Mouse (Mus musculus) stomach, embryonic 14.5 days (tissue): ENCODE results near the gene Tenm4. TPM values are rescaled to one million over a fixed set of nuclear protein-coding genes. Genes with fewer than 3 reads are reported as not detected.

Experiments
- ATAC-seq: fragments of 200-750 bp; cut with Nextera tagmentation; 2 replicates; pipeline ENCODE4 v1.8.0; 2017; ENCODE audit warnings: low read depth, moderate TSS enrichment; ENCODE audit not compliant: insufficient number of reproducible peaks, insufficient read depth, low FRiP score
- H3K27ac ChIP-seq: fragments of 300-500 bp; sonication (generic); 2 replicates; pipeline ENCODE4 v1.5.1; 2014; ENCODE audit warnings: mild to moderate bottlenecking, low read length, moderate library complexity, mixed read lengths
- H3K27me3 ChIP-seq: fragments of 300-500 bp; sonication (generic); 2 replicates; pipeline ENCODE4 v1.6.1; 2014; ENCODE audit warnings: low read length, control low read depth, mixed read lengths; ENCODE audit not compliant: control insufficient read depth, insufficient read depth
- H3K36me3 ChIP-seq: fragments of 300-500 bp; sonication (generic); 2 replicates; pipeline ENCODE4 v1.6.1; 2014; ENCODE audit warnings: mild to moderate bottlenecking, control low read depth, low read length, moderate library complexity, mixed read lengths; ENCODE audit not compliant: control insufficient read depth, insufficient read depth
- H3K4me1 ChIP-seq: fragments of 300-500 bp; sonication (generic); 2 replicates; pipeline ENCODE4 v1.6.1; 2014; ENCODE audit warnings: low read length, control low read depth, mixed read lengths; ENCODE audit not compliant: control insufficient read depth, insufficient read depth
- H3K4me2 ChIP-seq: fragments of 300-500 bp; sonication (generic); replicated peaks from 2 replicates; pipeline ENCODE4 v1.6.1; 2014; ENCODE audit warnings: low read depth, low read length, control low read depth
- H3K4me3 ChIP-seq: fragments of 300-500 bp; sonication (generic); 2 replicates; pipeline ENCODE4 v1.5.1; 2014; ENCODE audit warnings: low read depth, low read length, control low read depth
- H3K9ac ChIP-seq: fragments of 300-500 bp; sonication (generic); replicated peaks from 2 replicates; pipeline ENCODE4 v1.6.1; 2014; ENCODE audit warnings: low read depth, mild to moderate bottlenecking, control low read depth, low read length, moderate library complexity, mixed read lengths
- H3K9me3 ChIP-seq: fragments of 300-500 bp; sonication (generic); 2 replicates; pipeline ENCODE4 v1.6.1; 2016; ENCODE audit warnings: low read depth, low read length, control low read depth; ENCODE audit not compliant: control insufficient read depth
- WGBS: fragments of 180-500 bp; shearing (Covaris S2); extraction: QIAGEN DNeasy Blood & Tissue Kit; methylation state at CpG from one replicate; pipeline ENCODE4 v1.1.7; 2014; 5-methylcytosine and 5-hydroxymethylcytosine counted together
- polyA plus RNA-seq: library from polyadenylated mRNA; unstranded; fragments of >200 nt; fragmentation: Nextera tagmentation; extraction: Ambion mirVana; gene quantifications from 2 replicates; pipeline ENCODE4 v1.2.1, GENCODE M21; 2014

Gene Tenm4
- polyA plus RNA-seq, 1 experiment from 2014 or later: 28.8 TPM

GRCm38 (mm10) chr7:96808059-96808646 is 637.1 kb downstream of the Tenm4 start:
- ATAC-seq: no peak

GRCm38 (mm10) chr7:96811691-96812090 is 640.6 kb downstream of the Tenm4 start:
- WGBS: 93% methylated on average over 11 of the region's 11 CpGs
- no peak overlapping the region for H3K9ac ChIP-seq

More at GRCm38 (mm10) chr7:96808059-96808646, 637.1 kb downstream of the Tenm4 start:
- Histone ChIP-seq H3K9me3 (no peaks in the 10 kb centered on the region), H3K36me3 (no peaks in the 10 kb centered on the region), H3K27ac (no peak overlapping the region), H3K4me2 (no peak overlapping the region), H3K4me1 (peaks cover 5% of the 10 kb centered on the region; the same call in 1 of the 2 replicates), H3K27me3 (no peaks in the 10 kb centered on the region), H3K4me3 (no peak overlapping the region), H3K9ac (no peak overlapping the region)
- WGBS: 80% methylated on average over 7 of the region's 7 CpGs

DNA sequence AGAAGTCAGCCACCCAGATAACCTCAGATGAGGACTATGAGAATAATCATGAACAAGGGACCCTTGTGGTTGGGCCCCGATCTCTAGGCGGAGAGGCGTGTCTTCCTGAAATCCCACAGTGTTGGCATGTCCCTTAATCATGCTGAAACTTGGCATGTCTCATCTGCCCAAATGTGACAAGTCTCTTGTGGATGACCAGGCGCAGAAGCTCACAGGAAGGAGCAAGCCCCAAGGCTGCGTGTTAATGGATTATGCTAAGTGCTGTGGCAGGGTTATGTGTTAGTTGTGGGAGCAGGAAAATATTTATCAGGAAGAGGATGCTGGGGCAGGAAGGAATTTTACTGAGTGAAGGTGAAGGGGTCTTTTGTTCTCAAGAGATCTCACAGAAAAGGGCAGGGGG is 642.0 kb downstream of the Tenm4 start:
- H3K27ac ChIP-seq: peak overlapping the region; percentile 70
- H3K4me2 ChIP-seq: no peak overlapping the region
- H3K36me3 ChIP-seq: no peaks in the 10 kb centered on the region
- no peak overlapping the region for H3K9ac ChIP-seq
- peaks cover 14% of the 10 kb centered on the region for H3K4me1 ChIP-seq
- no peaks in the 10 kb centered on the region for H3K9me3 ChIP-seq
- 60% methylated on average over 5 of the region's 5 CpGs for WGBS
- no peak overlapping the region for H3K4me3 ChIP-seq
- no peaks in the 10 kb centered on the region for H3K27me3 ChIP-seq
- ATAC-seq: no peak

More at GRCm38 (mm10) chr7:96811691-96812090, 640.6 kb downstream of the Tenm4 start:
- no peaks in the 10 kb centered on the region for H3K36me3 ChIP-seq
- H3K4me2 ChIP-seq: no peak overlapping the region
- no peak for ATAC-seq
- no peaks in the 10 kb centered on the region for H3K27me3 ChIP-seq
- no peak overlapping the region for H3K27ac ChIP-seq
- H3K4me1 ChIP-seq: peaks cover 6% of the 10 kb centered on the region
- no peak overlapping the region for H3K4me3 ChIP-seq
- H3K9me3 ChIP-seq: no peaks in the 10 kb centered on the region

DNA sequence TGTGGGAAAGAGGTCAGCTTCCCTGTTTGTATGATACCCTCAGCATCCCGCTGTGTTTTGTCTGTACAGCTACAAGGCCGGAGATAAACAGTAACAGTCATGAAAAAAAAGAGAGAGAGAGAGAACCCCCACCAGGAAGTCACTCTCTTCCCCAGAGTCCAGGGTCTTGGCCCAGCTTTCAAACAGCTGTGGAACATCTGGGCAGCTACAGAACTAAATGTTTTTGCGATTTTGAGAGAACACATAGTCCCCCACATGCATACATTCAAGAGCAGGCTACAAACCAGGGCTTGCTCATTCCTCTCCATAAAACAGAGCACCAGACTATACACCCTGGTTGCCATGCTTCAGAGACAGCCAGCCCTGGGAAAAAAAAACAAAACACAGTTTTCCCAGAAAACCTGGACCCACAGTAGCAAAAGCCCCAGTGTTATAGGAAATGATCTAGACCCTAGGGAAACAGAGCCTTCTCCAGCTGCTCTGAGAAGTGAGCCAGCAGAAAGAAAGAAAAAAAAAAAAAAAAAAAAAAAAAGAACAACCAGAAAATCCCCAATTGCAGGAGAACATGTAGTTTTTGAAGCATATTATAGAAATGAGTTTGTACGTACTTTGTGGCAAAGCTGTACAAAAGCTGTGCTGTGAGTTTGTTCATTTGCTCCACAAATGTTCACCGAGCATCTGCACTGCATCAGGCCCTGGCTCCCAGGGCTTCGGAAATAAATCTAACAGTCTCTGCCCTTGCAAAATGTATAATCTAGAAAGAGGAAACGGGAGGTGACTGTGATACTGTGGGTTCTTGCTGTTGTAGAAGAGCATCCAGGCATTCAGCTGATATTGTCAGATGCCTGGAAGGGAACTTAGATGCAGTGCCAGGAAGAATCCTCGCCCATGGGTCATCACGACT is 642.7 kb downstream of the Tenm4 start:
- no peaks in the 10 kb centered on the region for H3K27me3 ChIP-seq
- H3K9me3 ChIP-seq: no peaks in the 10 kb centered on the region
- WGBS: 50% methylated on average over 9 of the region's 9 CpGs
- H3K4me3 ChIP-seq: no peak overlapping the region
- H3K4me2 ChIP-seq: no peak overlapping the region
- peak overlapping the region; percentile 70 for H3K27ac ChIP-seq
- H3K36me3 ChIP-seq: no peaks in the 10 kb centered on the region
- H3K4me1 ChIP-seq: peaks cover 14% of the 10 kb centered on the region
- no peak overlapping the region for H3K9ac ChIP-seq
- peak; percentile 77 for ATAC-seq

- ATAC-seq: no peak
- Histone ChIP-seq H3K4me3 (no peak overlapping the region), H3K4me2 (no peak overlapping the region), H3K9ac (no peak overlapping the region), H3K27ac (peak overlapping the region; percentile 70), H3K36me3 (no peaks in the 10 kb centered on the region), H3K4me1 (peaks cover 14% of the 10 kb centered on the region), H3K9me3 (no peaks in the 10 kb centered on the region), H3K27me3 (no peaks in the 10 kb centered on the region)
These were observed 643.5 kb downstream of the Tenm4 start for GRCm38 (mm10) chr7:96814581-96814980.

- H3K27me3 ChIP-seq: no peaks in the 10 kb centered on the region
- H3K4me2 ChIP-seq: no peak overlapping the region
- peak overlapping the region; percentile 34; the same call in 1 of the 2 replicates for H3K27ac ChIP-seq
- no peaks in the 10 kb centered on the region for H3K9me3 ChIP-seq
- no peak overlapping the region for H3K9ac ChIP-seq
- H3K4me1 ChIP-seq: peaks cover 14% of the 10 kb centered on the region
- H3K36me3 ChIP-seq: no peaks in the 10 kb centered on the region
- no peak overlapping the region for H3K4me3 ChIP-seq
- ATAC-seq: peak; percentile 67; the same call in 1 of the 2 replicates
- WGBS: 12% methylated on average over 6 of the region's 6 CpGs
These were observed 646.1 kb downstream of the Tenm4 start for GRCm38 (mm10) chr7:96817030-96817674.

GRCm38 (mm10) chr7:96818236-96818916 is 647.3 kb downstream of the Tenm4 start:
- no peak overlapping the region for H3K27ac ChIP-seq
- no peaks in the 10 kb centered on the region for H3K9me3 ChIP-seq
- peaks cover 14% of the 10 kb centered on the region for H3K4me1 ChIP-seq
- no peak overlapping the region for H3K4me3 ChIP-seq
- no peaks in the 10 kb centered on the region for H3K27me3 ChIP-seq
- WGBS: 82% methylated on average over 6 of the region's 6 CpGs
- no peak for ATAC-seq
- no peak overlapping the region for H3K4me2 ChIP-seq
- no peak overlapping the region for H3K9ac ChIP-seq
- H3K36me3 ChIP-seq: no peaks in the 10 kb centered on the region

DNA sequence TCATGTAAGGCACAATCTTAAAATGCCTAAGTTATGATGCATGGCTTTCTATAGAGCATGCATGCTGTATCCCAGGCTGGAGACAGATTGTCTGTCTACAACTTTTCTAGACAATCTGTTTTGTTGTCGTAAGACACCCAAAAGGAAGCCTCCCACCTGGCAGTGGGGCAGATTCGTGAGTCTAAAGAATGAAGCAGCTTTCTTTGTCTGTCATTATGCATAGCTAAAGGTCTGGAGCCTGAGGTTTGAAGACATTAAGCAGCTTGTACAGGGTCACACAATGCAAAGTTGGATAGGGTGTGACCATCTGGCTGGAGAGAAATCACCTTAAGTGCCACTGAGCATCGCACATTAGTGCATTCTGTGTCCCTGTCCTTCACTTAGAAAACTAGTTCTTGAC is 648.5 kb downstream of the Tenm4 start:
- H3K4me3 ChIP-seq: no peak overlapping the region
- no peak for ATAC-seq
- WGBS: 62% methylated on average over 3 of the region's 3 CpGs
- H3K36me3 ChIP-seq: no peaks in the 10 kb centered on the region
- no peak overlapping the region for H3K27ac ChIP-seq
- H3K27me3 ChIP-seq: no peaks in the 10 kb centered on the region
- H3K4me2 ChIP-seq: no peak overlapping the region
- H3K9ac ChIP-seq: no peak overlapping the region
- peaks cover 14% of the 10 kb centered on the region for H3K4me1 ChIP-seq
- H3K9me3 ChIP-seq: no peaks in the 10 kb centered on the region
